Mouse (Mus musculus) lung, adult 2 months (tissue): ENCODE results near the gene Ckb. TPM values are rescaled to one million over a fixed set of nuclear protein-coding genes. Genes with fewer than 3 reads are reported as not detected.

Source experiments
- DNase-seq: peaks from one replicate; pipeline ENCODE4 v3.0.0; 2022
- H3K4me1 ChIP-seq: fragments of 200-500 bp; 2 replicates; pipeline ENCODE4 v1.6.1; 2011; ENCODE audit warnings: low read length; ENCODE audit not compliant: control insufficient read depth, insufficient read depth
- H3K4me3 ChIP-seq: fragments of 200-500 bp; replicated peaks from 2 replicates; pipeline ENCODE3; 2011; ENCODE audit warnings: low read depth, mild to moderate bottlenecking, control low read depth, low read length; ENCODE audit errors: extremely low read depth
- CTCF ChIP-seq: fragments of 200-500 bp; IDR thresholded peaks from 2 replicates; pipeline ENCODE4 v1.5.1; 2011; ENCODE audit warnings: mild to moderate bottlenecking, low read length, control low read depth; ENCODE audit not compliant: insufficient read depth
- POLR2A ChIP-seq: fragments of 200-500 bp; IDR thresholded peaks from 2 replicates; pipeline ENCODE4 v1.6.1; 2011; ENCODE audit warnings: low read depth, mild to moderate bottlenecking, control low read depth, low read length, borderline replicate concordance; ENCODE audit errors: extremely low read depth
- WGBS: fragments of 180-500 bp; shearing (Covaris S2); methylation state at CpG from one replicate; pipeline ENCODE4 v1.1.7; 2018; 5-methylcytosine and 5-hydroxymethylcytosine counted together
- polyA plus RNA-seq: library from polyadenylated mRNA; depleted of rRNA; stranded (reverse); fragments of >200 nt; gene quantifications from 2 replicates; pipeline ENCODE4 v1.2.3, GENCODE M21; 2012

The Ckb gene
- polyA plus RNA-seq, 1 experiment = 261 TPM

DNA sequence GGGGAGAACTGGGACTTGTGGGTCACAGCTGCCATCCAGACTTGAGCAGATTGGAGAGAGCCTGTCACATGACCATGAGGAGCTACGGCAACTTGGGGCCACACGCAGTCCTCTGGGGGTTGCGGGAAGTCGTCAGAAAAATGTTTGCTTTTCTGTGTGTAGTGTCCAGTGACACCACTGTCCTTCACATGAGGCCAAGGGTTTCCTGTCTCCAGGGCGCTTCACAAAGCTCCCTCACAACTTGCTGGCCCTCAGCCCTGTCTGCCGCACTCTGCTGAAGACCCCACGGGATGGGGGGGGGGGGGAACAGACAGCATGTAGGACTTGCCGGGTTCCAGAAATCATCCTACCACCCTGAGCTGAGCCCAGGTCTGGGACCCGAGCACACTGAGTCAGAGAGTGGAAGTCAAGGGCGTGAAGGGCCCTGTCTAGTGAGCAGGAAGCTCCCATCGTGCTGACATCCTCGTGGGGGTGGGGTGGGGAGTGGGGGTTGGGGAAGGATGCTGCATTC, 22.2 kb upstream of the Ckb start:
- WGBS = 18% methylated on average over 12 of the region's 12 CpGs
- Histone ChIP-seq H3K4me3 (no peak overlapping the region), H3K4me1 (peaks cover 34% of the 10 kb centered on the region)
- TF ChIP-seq POLR2A (0 out of 2 replicates have a peak, but pooled peaks have one; percentile 33), CTCF (no peak)
- no peak for DNase-seq

DNA sequence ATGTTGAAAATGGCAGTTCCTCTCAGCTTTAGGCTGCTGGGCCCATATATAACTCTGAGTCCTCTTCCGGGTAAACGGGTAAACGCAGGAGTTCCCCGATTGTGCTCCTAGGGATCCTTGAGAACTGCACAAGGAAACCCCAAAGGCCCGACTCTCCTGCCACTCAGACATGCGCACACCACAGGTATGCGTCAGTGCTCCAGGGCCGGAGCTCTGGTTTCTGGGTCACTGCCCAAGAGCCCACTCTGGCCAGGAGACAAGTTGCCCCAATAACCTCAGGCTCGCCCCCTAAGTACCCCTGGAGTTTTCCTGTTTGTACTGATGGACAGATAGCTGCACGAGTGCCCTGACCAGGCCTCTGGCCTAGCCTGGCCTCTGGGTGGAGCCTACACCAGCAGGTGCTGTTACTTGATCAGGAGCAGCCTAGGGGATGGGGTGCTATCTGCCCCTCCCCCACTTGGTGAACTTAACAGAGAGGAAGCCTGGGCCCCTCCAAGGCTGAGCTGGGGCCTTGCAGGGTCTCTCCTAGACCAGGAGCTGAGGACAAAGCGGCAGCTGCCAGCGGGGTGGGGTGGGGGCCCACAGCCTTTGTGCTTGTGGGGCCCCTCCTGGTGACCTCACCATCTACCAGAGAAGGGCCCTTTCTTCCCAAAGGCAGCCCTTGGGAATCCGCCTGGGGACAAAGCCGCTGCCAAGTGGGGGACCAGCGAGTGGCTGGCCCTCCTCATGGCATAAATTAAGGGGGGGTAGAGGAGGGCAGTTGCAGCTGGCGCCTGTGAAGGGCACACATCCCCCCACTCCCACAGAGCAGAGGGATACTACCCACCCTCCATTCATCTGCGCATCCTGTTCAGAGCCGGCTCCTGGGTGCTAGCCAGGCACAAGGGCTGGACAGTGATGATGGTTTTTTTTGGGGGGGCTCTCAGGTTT, 21.5 kb upstream of the Ckb start:
- Histone ChIP-seq H3K4me3 (no peak overlapping the region), H3K4me1 (peaks cover 34% of the 10 kb centered on the region)
- 49% methylated on average over 18 of the region's 18 CpGs for WGBS
- no peak for TF ChIP-seq CTCF
- TF ChIP-seq POLR2A = no peak
- no peak for DNase-seq

DNA sequence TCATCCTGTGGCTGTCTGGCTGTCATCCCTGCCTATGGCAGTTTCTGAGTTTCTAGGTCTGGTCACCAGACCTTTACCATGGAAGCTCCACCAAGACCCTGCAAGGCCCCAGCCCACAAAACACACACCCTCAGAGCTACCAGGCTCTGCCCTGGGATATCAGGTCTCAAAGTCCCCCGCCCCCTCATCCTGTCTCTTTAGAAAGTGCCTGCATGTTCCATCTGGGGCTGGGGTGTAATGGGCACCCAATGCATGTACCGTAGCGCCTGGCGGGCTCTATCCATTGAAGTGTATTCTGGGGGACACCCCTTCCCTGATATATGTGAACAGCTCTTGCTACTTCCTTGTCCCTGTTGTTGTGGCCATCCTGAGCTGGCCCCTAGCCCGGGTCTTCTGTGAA, 20.8 kb upstream of the Ckb start:
- WGBS = 87% methylated on average over 5 of the region's 5 CpGs
- no peak overlapping the region for H3K4me3 ChIP-seq
- peaks cover 34% of the 10 kb centered on the region for H3K4me1 ChIP-seq
- DNase-seq = no peak
- TF ChIP-seq CTCF (no peak), POLR2A (no peak)

DNA sequence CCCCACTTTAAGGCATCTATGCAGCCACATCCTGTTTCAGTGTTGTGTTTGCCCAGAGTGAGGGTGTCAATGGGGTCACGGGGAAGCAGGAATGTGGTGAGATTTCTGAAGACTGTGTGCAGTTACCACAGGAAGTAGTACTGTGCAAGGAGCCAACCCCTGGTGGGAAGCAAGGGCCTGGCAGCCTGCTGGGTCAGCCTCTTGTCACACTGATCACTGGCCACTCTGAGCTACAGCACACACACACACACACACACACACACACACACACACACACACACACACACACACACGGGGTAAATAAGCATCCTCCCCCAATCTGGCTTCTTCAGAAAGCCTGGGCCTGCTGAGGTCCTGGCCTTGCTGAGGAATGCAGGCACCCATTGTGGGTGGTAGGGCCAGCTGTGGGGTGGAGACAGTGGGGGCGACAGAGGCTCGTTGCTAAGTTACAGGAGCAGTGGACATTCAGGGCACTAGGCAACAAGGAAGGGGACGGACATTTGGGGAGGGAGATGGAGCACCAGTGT, 19.3 kb upstream of the Ckb start:
- peaks cover 39% of the 10 kb centered on the region for H3K4me1 ChIP-seq
- TF ChIP-seq POLR2A (no peak), CTCF (0 out of 2 replicates have a peak, but pooled peaks have one; percentile 2)
- WGBS = 11% methylated on average over 5 of the region's 5 CpGs
- DNase-seq = no peak
- H3K4me3 ChIP-seq = no peak overlapping the region

DNA sequence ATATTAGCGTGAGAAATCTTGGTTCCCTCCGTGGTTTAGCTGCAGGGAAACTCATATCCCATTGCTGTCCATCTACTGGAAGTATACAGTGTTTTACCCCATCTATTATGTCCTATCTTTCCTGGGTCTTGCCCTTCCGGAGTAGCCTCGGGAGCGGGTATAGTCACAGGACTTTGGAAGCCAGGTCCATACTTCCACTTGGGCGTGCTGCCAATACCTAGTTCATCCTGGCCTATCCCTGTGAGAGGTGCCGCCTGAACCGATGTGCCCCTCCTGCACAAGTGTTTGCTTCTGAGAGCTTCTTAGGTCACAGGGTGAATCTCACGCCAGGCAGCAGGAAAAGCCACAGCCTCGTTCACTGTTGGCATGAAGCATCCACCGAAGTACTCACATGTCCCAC, 17.3 kb upstream of the Ckb start:
- H3K4me3 ChIP-seq = no peak overlapping the region
- TF ChIP-seq POLR2A = no peak
- TF ChIP-seq CTCF = no peak

DNA sequence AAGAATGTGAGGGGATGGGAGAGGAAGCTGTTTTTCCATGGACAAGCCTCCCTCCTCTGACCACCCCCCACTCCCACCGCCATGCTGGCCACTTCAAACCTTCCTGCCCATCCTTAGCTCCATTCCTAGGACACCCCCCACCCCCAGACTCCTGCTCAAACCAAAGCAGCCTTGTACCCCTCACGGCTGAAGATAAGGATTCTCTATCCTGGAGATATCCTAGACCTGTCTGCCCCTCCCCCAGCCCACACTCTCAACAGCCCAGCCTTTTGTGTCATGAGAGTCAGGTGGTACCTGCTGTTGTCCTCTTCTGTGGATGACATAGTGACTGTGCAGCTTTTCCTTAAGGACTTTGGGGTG, 15.9 kb upstream of the Ckb start:
- 27% methylated on average over 2 of the region's 2 CpGs for WGBS
- DNase-seq = no peak
- H3K4me1 ChIP-seq = peaks cover 21% of the 10 kb centered on the region
- no peak overlapping the region for H3K4me3 ChIP-seq
- TF ChIP-seq CTCF (no peak), POLR2A (no peak)

More for the DNA sequence above, 17.3 kb upstream of the Ckb start:
- peaks cover 29% of the 10 kb centered on the region for H3K4me1 ChIP-seq
- DNase-seq = no peak
- 41% methylated on average over 11 of the region's 11 CpGs for WGBS

DNA sequence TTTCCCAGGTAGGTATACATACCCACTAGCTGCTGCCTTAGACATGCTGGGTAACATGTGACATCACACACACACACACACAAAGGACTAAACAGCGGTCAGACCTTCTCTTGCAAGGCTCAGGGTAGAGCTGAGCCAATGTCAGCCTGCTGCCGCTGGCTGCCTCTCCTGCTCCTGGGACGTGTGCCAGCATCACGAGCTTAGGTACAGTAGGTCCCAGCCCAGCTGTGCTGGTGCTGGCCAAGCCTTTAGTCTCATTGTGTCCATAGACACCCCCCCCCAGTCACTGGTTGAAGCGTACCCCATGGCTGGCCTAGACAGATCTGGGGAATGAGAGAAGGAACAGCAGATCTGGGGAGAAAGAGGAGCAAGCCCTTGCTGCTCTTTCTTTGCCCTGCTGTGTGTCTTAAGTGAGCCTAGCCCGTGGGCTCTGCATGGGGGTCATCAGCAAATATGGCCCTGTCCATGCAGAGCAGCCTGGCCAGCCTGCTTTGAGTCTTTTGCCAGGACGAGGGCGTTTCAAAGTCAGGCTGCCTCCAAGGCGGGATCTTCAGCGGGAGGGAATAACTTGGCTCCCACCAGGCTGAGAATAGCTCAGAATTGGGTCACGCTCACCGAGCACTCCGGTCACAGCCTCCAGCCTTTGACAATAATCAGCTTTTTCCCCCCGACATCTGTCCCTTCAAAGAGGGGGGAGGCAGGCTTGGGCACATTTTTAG, 15.4 kb upstream of the Ckb start:
- H3K4me1 ChIP-seq = peaks cover 18% of the 10 kb centered on the region
- TF ChIP-seq CTCF (no peak), POLR2A (no peak)
- H3K4me3 ChIP-seq = no peak overlapping the region
- 35% methylated on average over 14 of the region's 14 CpGs for WGBS
- peak; percentile 33 for DNase-seq

DNA sequence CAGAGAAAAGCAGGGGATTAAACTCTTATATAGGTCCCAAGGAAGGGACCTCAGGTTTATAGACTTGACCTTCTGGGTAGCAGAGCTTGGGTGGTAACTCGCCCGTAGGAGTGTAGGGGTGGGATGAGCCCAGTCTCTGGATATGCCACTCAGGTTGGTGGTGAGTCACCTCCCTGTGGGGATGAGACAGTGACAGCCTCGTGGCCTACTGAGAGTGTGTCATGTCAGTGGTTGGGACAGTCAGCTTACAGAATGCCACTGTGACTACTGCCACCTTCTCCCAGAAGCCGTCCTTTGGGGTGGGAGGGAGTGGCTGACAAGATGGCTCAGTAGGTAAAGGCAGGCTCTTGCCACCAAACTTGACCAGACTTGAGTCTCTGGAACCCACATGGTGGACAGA, 14.3 kb upstream of the Ckb start:
- DNase-seq = no peak
- Histone ChIP-seq H3K4me3 (no peak overlapping the region), H3K4me1 (peaks cover 12% of the 10 kb centered on the region)
- WGBS = 74% methylated on average over 4 of the region's 4 CpGs
- TF ChIP-seq CTCF = no peak
- TF ChIP-seq POLR2A = no peak

DNA sequence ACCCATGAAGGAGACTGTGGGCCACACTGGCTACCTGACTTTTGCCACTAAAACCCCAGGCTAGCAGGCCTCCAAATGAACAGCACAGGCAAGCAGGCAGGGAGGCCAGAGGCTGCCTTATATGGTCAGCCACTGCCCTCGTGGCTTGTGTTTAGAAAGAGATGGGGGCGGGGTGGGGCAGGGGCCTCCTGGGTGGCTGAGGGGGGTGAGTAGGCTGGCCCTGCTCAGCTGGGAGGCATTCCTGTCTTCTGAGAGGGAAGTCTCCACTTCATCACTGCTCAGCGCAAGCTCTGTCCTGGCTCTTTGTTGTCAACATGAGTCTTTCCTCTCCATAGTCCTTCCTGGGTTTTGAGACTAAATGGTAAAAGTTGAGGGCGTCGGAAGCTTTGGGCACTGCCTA, 10.7 kb upstream of the Ckb start:
- no peak for TF ChIP-seq CTCF
- TF ChIP-seq POLR2A = peak; percentile 24; the same call in 1 of the 2 replicates
- 55% methylated on average over 5 of the region's 5 CpGs for WGBS
- no peak for DNase-seq
- Histone ChIP-seq H3K4me1 (peaks cover 8% of the 10 kb centered on the region), H3K4me3 (no peak overlapping the region)
